Mouse (Mus musculus): ENCODE measurements around the gene Slc9a3. TPM values are rescaled to one million over a fixed set of nuclear protein-coding genes. Genes with fewer than 3 reads are reported as not detected.

The Slc9a3 gene
- not detected in 2 replicates for polyA plus RNA-seq (2015; fragmentation: Nextera tagmentation; extraction: Ambion mirVana)

DNA sequence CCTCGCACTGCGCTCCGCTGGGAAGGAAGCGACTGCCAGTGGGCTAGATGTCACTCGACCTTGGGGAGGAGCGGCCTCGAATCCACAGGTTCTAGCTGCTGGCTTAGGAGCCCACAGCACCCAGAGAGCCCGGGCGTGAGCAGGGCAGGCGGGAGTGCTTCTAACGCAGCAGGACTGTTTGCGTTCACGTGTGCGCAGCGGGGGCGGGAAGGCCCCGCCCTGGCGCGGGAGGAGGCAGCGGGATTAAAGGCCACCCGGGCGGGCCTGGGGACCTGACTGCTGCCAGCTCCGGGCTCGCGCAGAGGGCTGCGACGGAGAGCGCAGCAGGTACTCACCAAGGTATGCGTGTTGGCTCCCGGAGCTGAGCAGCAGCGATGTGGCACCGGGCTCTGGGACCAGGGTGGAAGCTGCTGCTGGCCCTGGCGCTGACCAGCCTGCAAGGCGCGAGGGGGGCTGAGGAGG, at the start of gene Slc9a3:
Gene Slc9a3, plus strand, starts transcription at position 317 of the 462 bp plus-strand sequence.
- 1% methylated on average over 35 of the region's 35 CpGs for WGBS

GRCm38 (mm10) chr13:74071714-74072113, 49.5 kb upstream of the Slc9a3 start:
- Histone ChIP-seq H3K27me3 (replicated peaks) (peaks cover 8% of the 10 kb centered on the region; the same call in 1 of the 2 replicates), H3K4me2 (no peak overlapping the region), H3K4me1 (no peaks in the 10 kb centered on the region), H3K36me3 (no peaks in the 10 kb centered on the region), H3K9me3 (no peaks in the 10 kb centered on the region), H3K4me3 (no peak overlapping the region), H3K27ac (replicated peaks) (no peak overlapping the region), H3K9ac (no peak overlapping the region)
- 74% methylated on average over 3 of the region's 3 CpGs for WGBS
- ATAC-seq (ENCODE audit: extremely low read depth, insufficient number of reproducible peaks, low FRiP score, low TSS enrichment) = no peak

More for the DNA sequence above, at the start of gene Slc9a3:
- no peaks in the 10 kb centered on the region for H3K36me3 ChIP-seq
- peak within 1 kb of the TSS; percentile 72 for H3K4me2 ChIP-seq
- no peaks in the 10 kb centered on the region for H3K9me3 ChIP-seq
- ATAC-seq (ENCODE audit: extremely low read depth, insufficient number of reproducible peaks, low FRiP score, low TSS enrichment) = no peak
- H3K4me1 ChIP-seq = peaks cover 10% of the 10 kb centered on the region
- H3K9ac ChIP-seq = peak within 1 kb of the TSS; percentile 62
- H3K4me3 ChIP-seq = peak within 1 kb of the TSS; percentile 49
- H3K27ac ChIP-seq (replicated peaks) = no peak within 1 kb of the TSS
- peaks cover 68% of the 10 kb centered on the region for H3K27me3 ChIP-seq (replicated peaks)

DNA sequence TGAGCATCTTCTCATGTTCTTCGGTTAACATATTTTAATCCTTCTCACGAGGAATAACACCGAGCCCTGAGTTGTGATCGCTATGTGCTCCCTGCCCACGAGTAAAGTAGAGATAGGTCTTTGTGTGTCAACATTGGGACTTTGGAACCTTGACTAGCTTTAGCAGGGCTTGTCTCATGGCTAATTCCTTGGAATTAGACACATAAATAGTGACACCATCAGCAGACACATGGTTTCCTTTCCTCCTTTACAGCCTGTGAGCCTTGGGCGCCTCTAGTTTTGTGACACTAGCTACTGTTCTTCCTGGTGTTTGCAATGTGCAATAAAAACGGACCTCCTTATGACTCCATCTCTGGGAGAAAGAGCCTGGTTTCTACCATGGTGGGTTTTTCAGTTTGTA, 47.9 kb upstream of the Slc9a3 start:
- H3K9ac ChIP-seq = no peak overlapping the region
- no peaks in the 10 kb centered on the region for H3K9me3 ChIP-seq
- H3K4me1 ChIP-seq = no peaks in the 10 kb centered on the region
- no peak overlapping the region for H3K27ac ChIP-seq (replicated peaks)
- no peak overlapping the region for H3K4me3 ChIP-seq
- ATAC-seq (ENCODE audit: extremely low read depth, insufficient number of reproducible peaks, low FRiP score, low TSS enrichment) = no peak
- 75% methylated on average over 7 of the region's 7 CpGs for WGBS
- peaks cover 15% of the 10 kb centered on the region; the same call in 1 of the 2 replicates for H3K27me3 ChIP-seq (replicated peaks)
- no peak overlapping the region for H3K4me2 ChIP-seq
- H3K36me3 ChIP-seq = no peaks in the 10 kb centered on the region

- Histone ChIP-seq H3K27me3 (replicated peaks) (no peaks in the 10 kb centered on the region), H3K36me3 (no peaks in the 10 kb centered on the region), H3K4me1 (peaks cover 8% of the 10 kb centered on the region; the same call in 1 of the 2 replicates), H3K4me3 (no peak overlapping the region), H3K9me3 (no peaks in the 10 kb centered on the region), H3K9ac (no peak overlapping the region), H3K4me2 (no peak overlapping the region), H3K27ac (replicated peaks) (no peak overlapping the region)
- 60% methylated on average over 3 of the region's 3 CpGs for WGBS
- ATAC-seq (ENCODE audit: extremely low read depth, insufficient number of reproducible peaks, low FRiP score, low TSS enrichment) = no peak
Measured at GRCm38 (mm10) chr13:74090265-74090664, 31.0 kb upstream of the Slc9a3 start.

DNA sequence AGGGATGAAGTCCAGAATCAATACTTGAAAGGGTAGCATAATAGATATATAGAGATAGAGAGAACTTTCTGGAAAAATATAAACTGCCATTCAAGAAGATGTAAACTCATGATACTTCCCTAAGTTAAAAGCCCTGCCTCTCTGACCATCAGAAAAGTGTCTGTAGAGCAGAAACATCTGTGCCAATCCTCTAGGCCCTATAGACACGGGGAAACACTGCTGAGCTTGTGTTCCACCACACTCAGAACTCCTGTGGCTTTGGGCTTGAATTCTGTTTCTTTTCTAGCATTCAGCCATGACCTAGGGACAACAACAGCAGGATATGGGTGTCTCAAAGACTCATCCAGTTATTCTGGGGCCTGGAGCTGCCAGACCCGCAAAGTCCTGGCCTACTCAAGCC, 25.3 kb upstream of the Slc9a3 start:
- Histone ChIP-seq H3K4me3 (no peak overlapping the region), H3K4me2 (no peak overlapping the region), H3K9ac (no peak overlapping the region), H3K9me3 (no peaks in the 10 kb centered on the region), H3K27me3 (replicated peaks) (no peaks in the 10 kb centered on the region), H3K27ac (replicated peaks) (no peak overlapping the region), H3K4me1 (peaks cover 19% of the 10 kb centered on the region), H3K36me3 (no peaks in the 10 kb centered on the region)
- WGBS = 49% methylated on average over 2 of the region's 2 CpGs
- ATAC-seq (ENCODE audit: extremely low read depth, insufficient number of reproducible peaks, low FRiP score, low TSS enrichment) = no peak

- Histone ChIP-seq H3K36me3 (no peaks in the 10 kb centered on the region), H3K4me1 (peaks cover 15% of the 10 kb centered on the region), H3K4me3 (no peak overlapping the region), H3K27me3 (replicated peaks) (no peaks in the 10 kb centered on the region), H3K27ac (replicated peaks) (no peak overlapping the region), H3K9ac (no peak overlapping the region), H3K4me2 (no peak overlapping the region), H3K9me3 (no peaks in the 10 kb centered on the region)
- WGBS = 34% methylated on average over 2 of the region's 2 CpGs
- no peak for ATAC-seq (ENCODE audit: extremely low read depth, insufficient number of reproducible peaks, low FRiP score, low TSS enrichment)
Measured at GRCm38 (mm10) chr13:74096715-74097363, 24.4 kb upstream of the Slc9a3 start.

DNA sequence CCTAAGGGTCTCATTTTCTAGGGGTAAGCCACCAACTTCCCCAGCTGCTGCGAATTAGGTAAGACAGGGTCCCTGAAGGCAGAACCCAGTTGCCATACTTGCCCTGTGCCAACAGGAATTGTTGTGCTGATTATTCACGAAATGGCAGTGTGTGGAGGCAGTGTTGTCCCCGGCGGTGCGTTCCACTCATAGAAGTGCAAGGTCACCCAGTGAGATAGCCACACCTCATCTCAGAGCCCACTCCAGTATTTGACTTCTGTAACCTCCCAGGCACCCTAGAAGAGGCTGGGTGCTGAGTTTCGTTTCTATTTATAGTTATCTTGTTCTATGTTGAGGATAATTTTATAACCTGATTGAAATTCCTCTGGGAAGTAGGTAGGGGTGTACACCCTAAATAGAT, 22.3 kb upstream of the Slc9a3 start:
- H3K36me3 ChIP-seq = no peaks in the 10 kb centered on the region
- H3K4me2 ChIP-seq = peak overlapping the region; percentile 14
- H3K9ac ChIP-seq = no peak overlapping the region
- no peaks in the 10 kb centered on the region for H3K9me3 ChIP-seq
- H3K4me3 ChIP-seq = no peak overlapping the region
- ATAC-seq (ENCODE audit: extremely low read depth, insufficient number of reproducible peaks, low FRiP score, low TSS enrichment) = no peak
- 58% methylated on average over 6 of the region's 6 CpGs for WGBS
- H3K27me3 ChIP-seq (replicated peaks) = no peaks in the 10 kb centered on the region
- peaks cover 11% of the 10 kb centered on the region for H3K4me1 ChIP-seq
- H3K27ac ChIP-seq (replicated peaks) = peak overlapping the region; percentile 9; the same call in 1 of the 2 replicates

- Histone ChIP-seq H3K27me3 (replicated peaks) (no peaks in the 10 kb centered on the region), H3K4me2 (no peak overlapping the region), H3K36me3 (no peaks in the 10 kb centered on the region), H3K4me3 (no peak overlapping the region), H3K27ac (replicated peaks) (no peak overlapping the region), H3K9me3 (no peaks in the 10 kb centered on the region), H3K4me1 (peaks cover 12% of the 10 kb centered on the region), H3K9ac (no peak overlapping the region)
- WGBS = 75% methylated on average over 8 of the region's 8 CpGs
- ATAC-seq (ENCODE audit: extremely low read depth, insufficient number of reproducible peaks, low FRiP score, low TSS enrichment) = no peak
Measured at GRCm38 (mm10) chr13:74102108-74102830, 19.0 kb upstream of the Slc9a3 start.

DNA sequence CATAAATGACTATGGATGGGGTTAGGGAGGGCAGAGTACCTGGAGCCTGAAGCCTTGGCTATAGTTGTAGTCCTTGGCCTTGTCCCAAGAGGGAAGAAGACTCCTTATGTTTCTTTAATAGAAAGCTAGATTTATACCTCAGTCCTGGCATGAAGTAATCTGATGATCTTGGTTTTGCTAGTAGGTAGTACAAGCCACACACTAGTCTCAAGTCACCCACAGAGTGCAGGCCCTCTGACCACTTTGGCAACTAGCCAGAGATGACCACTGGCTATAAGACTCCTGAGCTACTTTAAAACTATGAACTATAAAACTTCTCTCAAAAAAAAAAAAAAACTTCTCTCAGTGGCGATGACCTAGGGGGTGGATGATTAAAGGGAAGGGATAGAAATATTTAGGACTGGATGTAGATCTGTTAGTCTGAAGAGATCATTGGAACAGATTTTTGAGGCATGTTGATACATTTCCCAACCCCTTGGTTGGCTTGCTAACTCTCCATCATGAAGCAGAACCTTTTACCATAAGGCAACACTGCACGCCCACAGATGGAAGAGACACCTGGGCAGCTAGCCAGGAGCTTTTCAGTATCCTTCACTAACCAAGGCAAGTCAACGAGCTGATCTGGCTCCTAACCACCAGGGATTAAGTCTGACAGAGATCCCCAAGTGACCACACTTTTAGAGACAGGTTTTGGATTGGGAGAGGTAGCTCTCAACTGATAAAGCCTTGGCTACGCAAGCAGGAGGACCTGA, 18.2 kb upstream of the Slc9a3 start:
- H3K9me3 ChIP-seq = no peaks in the 10 kb centered on the region
- H3K4me1 ChIP-seq = peaks cover 17% of the 10 kb centered on the region
- H3K27ac ChIP-seq (replicated peaks) = no peak overlapping the region
- no peaks in the 10 kb centered on the region for H3K27me3 ChIP-seq (replicated peaks)
- H3K9ac ChIP-seq = no peak overlapping the region
- H3K36me3 ChIP-seq = no peaks in the 10 kb centered on the region
- ATAC-seq (ENCODE audit: extremely low read depth, insufficient number of reproducible peaks, low FRiP score, low TSS enrichment) = no peak
- H3K4me2 ChIP-seq = no peak overlapping the region
- WGBS = 66% methylated on average over 4 of the region's 4 CpGs
- no peak overlapping the region for H3K4me3 ChIP-seq

DNA sequence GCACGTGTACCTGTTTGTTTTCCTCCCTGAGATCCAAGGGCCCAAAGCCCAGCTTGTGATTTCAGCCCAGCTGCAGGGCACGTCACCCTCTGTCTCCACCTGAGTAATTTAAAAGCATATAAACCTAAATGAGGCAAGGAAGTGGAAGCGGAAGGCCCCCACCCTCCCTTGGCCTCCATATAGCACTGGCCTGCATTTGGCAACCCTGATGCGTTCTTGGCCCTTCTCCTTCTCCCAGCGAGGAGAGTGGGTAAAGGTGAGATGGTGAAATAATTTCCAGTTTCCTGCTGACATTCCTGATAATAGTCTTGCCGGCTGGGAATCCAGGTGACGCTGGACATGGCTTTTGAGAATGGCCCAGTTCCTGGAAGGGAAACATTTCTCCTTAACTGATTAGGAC, 16.8 kb upstream of the Slc9a3 start:
- no peak overlapping the region for H3K4me3 ChIP-seq
- 68% methylated on average over 7 of the region's 7 CpGs for WGBS
- H3K9me3 ChIP-seq = no peaks in the 10 kb centered on the region
- H3K4me2 ChIP-seq = no peak overlapping the region
- no peak for ATAC-seq (ENCODE audit: extremely low read depth, insufficient number of reproducible peaks, low FRiP score, low TSS enrichment)
- H3K36me3 ChIP-seq = no peaks in the 10 kb centered on the region
- peaks cover 9% of the 10 kb centered on the region for H3K4me1 ChIP-seq
- H3K27ac ChIP-seq (replicated peaks) = no peak overlapping the region
- no peak overlapping the region for H3K9ac ChIP-seq
- H3K27me3 ChIP-seq (replicated peaks) = no peaks in the 10 kb centered on the region

DNA sequence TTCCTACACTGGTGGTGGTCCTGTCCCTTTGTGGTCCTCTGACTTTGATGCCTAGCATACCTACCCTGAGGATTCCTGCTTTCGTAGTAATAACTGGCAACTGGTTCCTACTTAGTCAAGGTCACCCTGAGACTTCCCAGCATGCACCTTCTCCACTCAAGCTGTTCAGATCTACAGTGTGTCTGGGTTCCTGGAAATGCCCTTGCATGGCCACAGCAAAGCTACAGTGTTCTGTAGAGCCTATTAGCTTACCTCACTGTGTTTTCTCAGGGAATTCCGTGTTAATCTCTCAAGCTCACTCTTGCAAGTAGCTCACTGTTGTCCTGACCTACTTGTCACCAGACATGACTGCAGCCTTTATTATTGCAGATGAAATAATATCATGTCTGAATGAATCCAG, 13.8 kb upstream of the Slc9a3 start:
- Histone ChIP-seq H3K4me1 (0 out of 2 replicates have a peak, but pooled peaks cover 9% of the 10 kb centered on the region), H3K4me3 (no peak overlapping the region), H3K9ac (no peak overlapping the region), H3K9me3 (no peaks in the 10 kb centered on the region), H3K4me2 (no peak overlapping the region), H3K27me3 (replicated peaks) (no peaks in the 10 kb centered on the region), H3K36me3 (no peaks in the 10 kb centered on the region), H3K27ac (replicated peaks) (no peak overlapping the region)
- 57% methylated on average over 2 of the region's 2 CpGs for WGBS
- ATAC-seq (ENCODE audit: extremely low read depth, insufficient number of reproducible peaks, low FRiP score, low TSS enrichment) = no peak

All from heart, embryonic 13.5 days (tissue).